8 mouse cellular contexts compared by ENCODE assay signal in the genomic region with DNA sequence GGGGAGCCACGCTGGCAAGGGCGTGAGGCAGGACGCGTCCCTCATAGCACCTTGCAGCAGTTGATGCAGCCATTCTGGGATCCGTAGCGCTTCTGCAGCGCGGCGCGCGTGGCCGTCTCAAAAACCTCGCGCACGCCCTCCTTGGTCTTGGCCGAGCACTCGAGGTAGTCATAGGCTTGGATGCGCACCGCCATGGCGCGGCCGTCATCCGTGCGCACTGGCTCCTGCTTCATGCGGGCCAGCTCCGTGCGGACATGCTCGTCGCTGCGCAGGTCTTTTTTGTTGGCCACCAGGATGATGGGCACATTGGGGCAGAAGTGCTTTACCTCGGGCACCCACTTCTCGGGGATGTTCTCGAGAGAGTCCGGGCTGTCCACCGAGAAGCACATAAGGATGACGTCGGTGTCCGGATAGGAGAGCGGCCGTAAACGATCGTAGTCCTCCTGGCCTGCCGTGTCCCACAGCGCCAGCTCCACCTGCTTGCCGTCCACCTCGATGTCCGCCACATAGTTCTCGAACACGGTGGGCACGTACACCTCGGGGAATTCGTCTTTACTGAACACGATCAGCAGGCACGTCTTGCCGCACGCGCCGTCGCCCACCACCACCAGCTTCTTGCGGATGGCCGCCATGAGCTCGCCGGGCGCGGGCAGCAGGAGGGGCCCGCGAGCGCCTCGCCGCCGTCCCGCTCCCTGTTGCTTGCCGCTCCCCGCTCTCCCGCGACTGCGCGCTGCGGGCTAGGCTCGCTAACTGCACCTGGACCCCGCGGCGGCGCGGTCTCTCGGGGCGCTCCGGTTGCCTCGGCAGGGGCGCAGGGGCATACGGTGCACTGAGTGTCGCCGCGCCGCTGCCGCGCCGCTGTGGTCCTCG. TPM values are rescaled to one million over a fixed set of nuclear protein-coding genes. Genes with fewer than 3 reads are reported as not detected.
DNase-seq lines count a peak whose midpoint lies in the region; ATAC-seq and TF ChIP-seq lines count a peak whose summit lies in the region.

No protein-coding gene starts in this region.

- DNase-seq in ovary, adult 18-20 months (ENCODE audit: low spot score), result peak; percentile 36
- no peak for DNase-seq in ovary, postnatal 10 days (ENCODE audit: low spot score)
- DNase-seq in cerebellum, postnatal 36 days, result peak; percentile 72 to 76
- DNase-seq in gastrocnemius, adult 8-10 months (ENCODE audit: low spot score in 2 of 2), result peak; percentile 48 to 53
- peak; percentile 58 for DNase-seq in induced T-regulatory cell, adult 2 months (ENCODE audit: low read depth)
- peak; percentile 48 for DNase-seq in limb, embryonic 14.5 days (ENCODE audit: low spot score)
- DNase-seq in spleen, postnatal 10 days (ENCODE audit: low spot score in 2 of 2), result peak; percentile 51 to 66

- H3K4me3 ChIP-seq in limb, embryonic 14.5 days (replicated peaks; ENCODE audit: low read length), result peak overlapping the region; percentile 98
- peak overlapping the region; percentile 92 for H3K4me3 ChIP-seq in midbrain, embryonic 13.5 days (replicated peaks)

- peak overlapping the region; percentile 100 for H3K27ac ChIP-seq in limb, embryonic 14.5 days (replicated peaks; ENCODE audit: low read depth, low read length)
- peak overlapping the region; percentile 100 for H3K27ac ChIP-seq in midbrain, embryonic 13.5 days

- no peaks in the 10 kb centered on the region for H3K9me3 ChIP-seq in limb, embryonic 14.5 days (ENCODE audit: control insufficient read depth, low read length)
- no peaks in the 10 kb centered on the region for H3K9me3 ChIP-seq in midbrain, embryonic 13.5 days

- no peaks in the 10 kb centered on the region for H3K27me3 ChIP-seq in limb, embryonic 14.5 days (ENCODE audit: control insufficient read depth, insufficient read depth, low read length)
- no peaks in the 10 kb centered on the region for H3K27me3 ChIP-seq in midbrain, embryonic 13.5 days

- peak; percentile 45 for ATAC-seq in limb, embryonic 14.5 days (ENCODE audit: low FRiP score, low read depth)
- peak; percentile 73 for ATAC-seq in midbrain, embryonic 13.5 days

- no peak for TF ChIP-seq POLR2A in limb, embryonic 14.5 days (IDR thresholded peaks at IDR 0.05; ENCODE audit: borderline replicate concordance, extremely low read depth, insufficient read depth, insufficient read length)

- H3K9ac ChIP-seq in limb, embryonic 14.5 days (ENCODE audit: low read depth, low read length, severe bottlenecking), result peak overlapping the region; percentile 96
- peak overlapping the region; percentile 100 for H3K9ac ChIP-seq in midbrain, embryonic 13.5 days (replicated peaks)

- H3K4me2 ChIP-seq in limb, embryonic 14.5 days (replicated peaks; ENCODE audit: low read depth, low read length, severe bottlenecking), result peak overlapping the region; percentile 60
- peak overlapping the region; percentile 72 for H3K4me2 ChIP-seq in midbrain, embryonic 13.5 days (replicated peaks)

- 1% methylated on average over 93 of the region's 99 CpGs for WGBS in limb, embryonic 14.5 days
- under 1% methylated on average over 99 of the region's 99 CpGs for WGBS in midbrain, embryonic 13.5 days

- H3K36me3 ChIP-seq in limb, embryonic 14.5 days (ENCODE audit: control insufficient read depth, insufficient read depth, low read length), result no peaks in the 10 kb centered on the region
- no peaks in the 10 kb centered on the region for H3K36me3 ChIP-seq in midbrain, embryonic 13.5 days

- peaks cover 27% of the 10 kb centered on the region for H3K4me1 ChIP-seq in limb, embryonic 14.5 days (ENCODE audit: control insufficient read depth, insufficient read depth, low read length)
- H3K4me1 ChIP-seq in midbrain, embryonic 13.5 days (replicated peaks), result peaks cover 35% of the 10 kb centered on the region

RNA-seq across cellular contexts. Expression of a gene that starts 0.6 kb away (rescaled TPM):
- total RNA-seq in gastrocnemius, adult 8-10 months (2022), result 10 to 100 TPM; 19.6 to 44.6 (median 26.7) TPM
- 177 and 224 TPM in 2 replicates for polyA plus RNA-seq in limb, embryonic 14.5 days (2012; rRNA removed)
- 75.7 and 89.7 TPM in 2 replicates for polyA plus RNA-seq in limb, embryonic 14.5 days (2014; fragmentation: Nextera tagmentation; extraction: Ambion mirVana)
- polyA plus RNA-seq in midbrain, embryonic 13.5 days (2015; fragmentation: Nextera tagmentation; extraction: Ambion mirVana), result 55.1 and 67.8 TPM in 2 replicates
